Mouse (Mus musculus): ENCODE results near the gene Tmem258. TPM values are rescaled to one million over a fixed set of nuclear protein-coding genes. Genes with fewer than 3 reads are reported as not detected.
"Not testable (repeated sequence)": the region's sequence is repeated elsewhere in the genome, so short reads cannot be mapped to it uniquely, and the experiment has no call there.

Gene Tmem258
- 100 to 1,000 TPM; 131 to 198 (median 144) TPM for total RNA-seq (2022)

- peak; percentile 87 for DNase-seq
These were observed at the start of gene Tmem258, which contains the start of gene Fen1 for GRCm38 (mm10) chr19:10203848-10204615. Gene Tmem258 (plus strand): TSS chr19:10204014. Gene Fen1 (minus strand): TSS chr19:10204169.

- no peak for DNase-seq
These were observed 46.1 kb upstream of the Tmem258 start for GRCm38 (mm10) chr19:10157725-10158124.

- no peak for DNase-seq
These were observed 39.9 kb upstream of the Tmem258 start for GRCm38 (mm10) chr19:10163896-10164295.

DNA sequence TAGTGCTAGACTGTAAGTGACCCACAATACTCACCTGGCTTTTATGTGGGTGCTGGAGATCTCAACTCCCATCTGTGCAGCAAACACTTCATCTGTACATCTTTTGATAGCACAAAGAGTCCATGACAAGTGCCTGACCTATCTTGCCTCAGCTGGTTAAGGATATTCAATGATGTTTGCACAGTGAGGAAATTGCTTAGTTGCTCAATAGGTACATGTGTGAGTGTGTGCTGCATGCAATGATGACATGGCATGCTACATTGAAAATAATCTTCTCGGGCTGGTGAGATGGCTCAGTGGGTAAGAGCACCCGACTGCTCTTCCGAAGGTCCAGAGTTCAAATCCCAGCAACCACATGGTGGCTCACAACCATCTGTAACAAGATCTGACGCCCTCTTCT is 37.9 kb upstream of the Tmem258 start:
- DNase-seq: not testable (repeated sequence)

DNA sequence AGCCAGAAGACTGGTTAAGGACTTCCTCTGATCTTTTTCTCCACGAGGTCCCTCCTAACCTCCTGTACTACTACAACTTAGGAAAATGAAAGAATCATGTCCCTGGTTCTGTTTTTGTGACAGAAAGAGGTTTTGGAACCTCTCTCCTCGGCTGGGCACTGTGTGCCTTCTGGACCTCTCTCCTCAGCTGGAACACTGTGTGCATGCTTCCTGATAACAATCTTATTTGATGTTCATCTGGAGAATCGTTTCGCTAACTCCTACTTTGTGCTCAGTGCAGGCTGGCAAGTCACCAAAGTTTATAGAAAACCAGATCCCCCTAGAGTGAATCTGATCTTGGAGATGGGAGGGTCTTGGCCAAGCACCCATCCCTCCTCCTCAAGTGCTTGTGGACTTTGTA is 36.7 kb upstream of the Tmem258 start:
- no peak for DNase-seq

DNA sequence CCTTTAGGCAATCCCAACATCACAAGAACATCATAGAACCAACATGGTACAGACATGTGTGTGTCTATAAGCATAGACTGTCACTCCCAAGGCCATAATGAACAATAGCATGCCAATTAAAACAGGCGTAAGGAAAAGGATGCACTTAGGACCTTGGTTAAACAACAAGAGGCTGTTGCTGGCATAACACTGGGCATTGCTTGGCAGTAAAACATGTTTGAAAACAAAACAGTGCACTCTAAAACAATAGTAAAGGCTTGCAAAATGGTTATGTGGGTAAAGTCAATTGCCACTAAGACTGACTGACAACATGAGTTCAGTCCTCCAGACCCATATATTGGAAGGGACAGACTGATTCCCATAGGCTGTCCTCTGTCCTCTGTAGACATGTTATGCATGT is 35.9 kb upstream of the Tmem258 start:
- DNase-seq: no peak

DNA sequence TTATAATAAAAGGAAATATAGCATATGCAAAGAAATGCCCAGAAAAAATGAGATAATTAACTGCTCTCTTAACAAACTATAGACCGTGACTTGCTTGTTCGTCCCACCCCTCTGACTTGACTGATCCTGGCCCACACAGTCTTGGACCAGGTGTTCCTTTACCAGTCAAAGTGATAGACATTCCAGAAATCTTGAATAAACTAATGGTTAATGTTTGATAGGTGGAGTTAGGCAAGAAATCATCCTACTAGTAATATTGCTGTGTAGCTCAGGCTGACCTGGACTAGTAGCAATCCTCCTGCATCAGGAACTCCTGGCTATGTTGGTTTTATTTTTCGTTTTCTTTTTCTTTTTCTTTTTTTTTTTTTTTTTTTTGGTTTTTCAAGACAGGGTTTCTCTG is 35.4 kb upstream of the Tmem258 start:
- DNase-seq: no peak

GRCm38 (mm10) chr19:10169179-10169578 is 34.6 kb upstream of the Tmem258 start:
- no peak for DNase-seq

GRCm38 (mm10) chr19:10169692-10170330 is 34.0 kb upstream of the Tmem258 start:
- not testable (repeated sequence) for DNase-seq

- no peak for DNase-seq
These were observed 33.3 kb upstream of the Tmem258 start for GRCm38 (mm10) chr19:10170466-10170865.

DNA sequence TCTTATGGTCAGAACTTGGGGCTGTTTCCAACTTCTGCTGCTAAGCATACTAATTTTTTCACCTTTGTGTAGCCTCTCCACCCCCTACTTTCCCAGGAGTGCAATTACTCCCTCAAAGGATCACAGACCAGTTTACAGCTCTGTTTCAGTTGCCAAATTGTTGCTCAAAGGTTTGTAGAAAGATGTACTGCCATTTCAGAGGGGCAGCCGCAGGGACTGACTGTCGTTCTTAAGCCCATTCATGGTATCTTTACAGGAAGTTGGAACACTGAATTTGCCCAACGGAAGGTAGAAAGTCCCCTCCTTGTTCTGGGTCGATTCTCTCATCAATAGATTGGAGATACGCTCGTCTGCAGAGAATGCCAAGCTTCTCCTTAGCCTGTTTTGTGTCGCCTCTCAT is 32.5 kb upstream of the Tmem258 start:
- DNase-seq: no peak

GRCm38 (mm10) chr19:10171846-10172245 is 32.0 kb upstream of the Tmem258 start:
- DNase-seq: no peak

GRCm38 (mm10) chr19:10173116-10173718 is 30.6 kb upstream of the Tmem258 start:
- no peak for DNase-seq

DNA sequence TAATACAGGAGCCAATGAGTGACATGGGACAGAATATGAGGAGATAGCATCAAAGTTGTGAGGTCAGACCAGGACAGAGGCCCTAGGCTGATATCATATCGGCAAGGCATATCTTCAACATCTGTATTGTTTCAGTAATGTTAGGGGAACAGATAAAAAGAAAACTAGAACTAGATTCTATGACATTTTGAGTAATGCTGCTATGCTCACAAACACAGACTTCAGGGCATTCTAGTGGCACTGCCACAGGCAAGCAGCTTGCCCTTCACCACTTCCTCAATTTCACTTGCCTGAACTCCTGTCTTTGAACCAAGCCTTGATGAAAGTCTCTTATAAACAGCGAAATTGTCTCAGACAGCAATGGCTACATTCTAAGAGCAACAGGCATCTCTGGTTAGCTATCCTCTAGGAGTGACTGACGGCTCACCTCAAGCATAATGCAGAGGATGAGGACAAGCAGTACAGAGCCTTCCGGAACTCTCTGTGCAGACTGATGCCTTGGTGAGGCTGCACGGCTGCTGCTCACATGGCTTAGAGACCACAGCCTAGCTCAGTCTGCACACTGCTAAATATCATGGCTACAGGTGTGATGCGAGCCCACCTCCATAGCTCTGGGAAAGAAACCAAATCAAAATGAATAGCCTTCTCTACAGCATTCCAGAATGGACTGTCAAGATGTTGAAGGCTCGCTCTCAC is 29.8 kb upstream of the Tmem258 start:
- DNase-seq: no peak

DNA sequence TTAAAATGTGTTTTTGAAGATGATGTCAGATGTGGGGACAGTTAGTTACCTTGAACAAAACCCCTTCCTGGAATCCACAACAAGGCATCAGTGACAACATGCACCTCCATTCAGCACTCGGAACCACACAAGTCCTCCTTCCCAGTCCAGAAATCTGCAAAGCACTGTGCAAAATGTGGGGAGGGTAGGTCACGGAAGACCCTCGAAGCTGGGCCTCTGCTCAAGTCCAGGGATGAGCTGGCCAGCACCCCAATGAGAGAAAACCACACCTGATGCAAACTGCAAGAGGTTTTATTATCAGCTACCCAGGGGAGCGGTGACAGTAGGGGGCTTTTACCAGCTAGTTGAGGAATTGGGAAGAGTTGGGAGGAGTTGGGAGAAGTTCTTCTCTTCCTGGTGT is 28.9 kb upstream of the Tmem258 start:
- DNase-seq: no peak

GRCm38 (mm10) chr19:10176477-10176876 is 27.3 kb upstream of the Tmem258 start:
- no peak for DNase-seq

DNA sequence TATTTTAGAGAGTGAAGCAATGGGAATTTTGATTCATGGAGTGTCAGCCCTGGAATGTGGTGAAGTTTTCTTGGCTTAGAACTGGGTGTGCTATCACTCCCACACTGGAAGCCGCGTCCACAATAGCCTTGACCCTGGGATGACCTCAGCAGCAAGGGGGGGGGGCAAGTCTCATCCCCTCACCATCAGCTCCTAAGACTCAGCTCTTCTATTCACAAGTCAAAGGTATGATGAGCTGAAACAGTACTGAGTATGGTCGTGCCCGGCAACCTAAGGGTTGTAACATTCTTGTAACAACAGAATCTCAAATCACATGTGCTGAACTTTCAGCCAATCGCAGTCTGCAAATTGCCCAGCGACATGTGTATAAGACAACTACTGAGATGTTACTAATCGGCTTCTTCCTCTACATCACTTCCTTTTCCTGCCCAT is 26.9 kb upstream of the Tmem258 start:
- no peak for DNase-seq

GRCm38 (mm10) chr19:10181225-10181624 is 22.6 kb upstream of the Tmem258 start:
- DNase-seq: no peak

DNA sequence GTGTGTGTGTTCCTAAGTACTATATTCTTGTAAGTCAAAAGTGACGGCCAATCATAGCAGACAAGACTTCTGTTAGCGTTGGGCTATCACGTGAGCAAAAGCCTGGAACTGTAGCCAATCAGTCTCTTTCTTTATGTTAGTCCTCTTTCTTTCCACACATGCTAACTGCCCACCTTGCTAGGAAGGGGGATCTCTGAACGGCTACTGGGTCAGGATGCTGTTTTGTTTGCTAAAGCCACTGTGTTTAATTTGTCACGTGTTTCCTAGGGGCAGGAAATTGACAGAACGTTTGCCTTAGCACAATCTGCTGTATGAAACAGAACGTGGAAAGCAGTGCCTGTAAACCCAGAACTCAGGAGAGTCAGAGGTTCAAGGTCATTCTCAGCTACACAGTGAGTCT is 21.7 kb upstream of the Tmem258 start:
- no peak for DNase-seq

DNA sequence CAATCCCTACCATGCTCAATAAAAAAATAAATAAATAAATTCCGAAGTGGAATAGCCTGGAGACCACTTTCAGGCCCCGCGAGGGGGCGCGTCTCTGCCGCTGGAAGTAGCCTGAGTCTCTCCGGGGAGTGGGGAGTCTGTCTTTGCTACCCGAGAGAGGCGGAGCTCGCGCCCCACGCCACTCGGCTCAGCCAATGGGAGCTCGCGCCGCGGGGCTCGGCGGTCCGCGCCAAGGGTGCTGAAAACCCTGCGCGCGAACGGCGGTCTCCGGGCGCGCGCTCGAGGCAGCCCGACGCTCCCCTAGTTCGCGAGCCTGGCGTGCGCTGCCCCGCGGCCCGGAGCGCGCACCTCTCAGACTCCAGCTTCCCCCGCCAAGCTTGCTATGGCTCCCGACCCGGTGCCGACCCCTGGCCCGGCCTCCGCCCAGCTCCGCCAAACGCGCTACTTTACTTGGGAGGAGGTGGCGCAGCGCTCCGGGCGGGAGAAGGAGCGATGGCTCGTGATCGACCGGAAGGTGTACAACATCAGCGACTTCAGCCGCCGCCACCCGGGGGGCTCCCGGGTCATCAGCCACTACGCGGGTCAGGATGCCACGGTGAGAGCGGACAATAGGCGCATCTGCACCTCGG is 21.0 kb upstream of the Tmem258 start, which contains the start of gene Fads1:
TSS of gene Fads1 (plus strand) at position 219 of the 629 bp plus-strand sequence.
- DNase-seq: peak; percentile 92

GRCm38 (mm10) chr19:10183299-10183983 is 20.4 kb upstream of the Tmem258 start:
- DNase-seq: peak; percentile 73

DNA sequence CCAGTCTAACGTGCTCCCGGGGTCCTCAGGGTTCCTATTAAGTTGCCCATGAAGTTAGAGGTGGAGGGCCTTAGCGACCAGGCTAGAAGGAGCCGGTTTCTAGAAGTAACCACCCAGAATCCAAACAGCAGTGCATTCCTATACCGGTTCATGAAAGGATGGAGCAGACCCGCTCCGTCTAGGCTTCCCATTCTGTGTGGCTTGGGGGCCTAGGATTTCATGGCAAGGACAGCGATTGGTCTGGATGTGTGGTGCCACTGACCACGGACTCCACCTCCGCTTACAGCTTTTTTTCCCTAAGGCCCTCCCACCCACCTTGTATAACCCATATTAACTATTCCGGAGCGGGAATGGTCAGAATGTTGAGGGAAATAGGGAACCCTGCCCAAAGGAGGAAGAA is 19.7 kb upstream of the Tmem258 start:
- peak; percentile 55 for DNase-seq

All from adrenal gland, adult 8-10 months (tissue).